Mouse (Mus musculus): ENCODE data around the gene Lonp1.

DNA sequence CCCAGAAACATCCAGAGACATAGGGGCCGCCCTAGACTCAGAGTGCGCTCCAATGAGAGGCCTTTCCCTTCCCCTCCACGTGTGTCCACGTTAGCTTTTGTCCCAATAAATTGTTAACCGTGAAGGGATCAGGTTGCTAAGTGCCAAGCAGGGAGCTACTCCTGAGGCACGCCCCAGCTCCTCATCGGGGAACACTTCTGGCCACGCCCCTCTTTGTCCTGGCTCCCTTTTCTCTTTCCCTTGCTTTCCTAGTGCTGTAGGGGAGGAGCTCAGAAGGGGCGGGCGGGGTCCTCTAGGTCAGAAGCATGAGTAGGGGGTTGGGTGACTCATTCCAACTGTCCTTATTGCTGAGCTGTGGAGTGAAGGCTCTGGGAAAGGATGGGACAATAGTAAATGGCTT, 37.6 kb upstream of the Lonp1 start:
- TF ChIP-seq EP300 (IDR thresholded peaks at IDR 0.05; ENCODE audit: insufficient read depth, low read depth, low read length) (no peak), CTCF (IDR thresholded peaks at IDR 0.05) (no peak)
